Mouse (Mus musculus) liver, embryonic 14.5 days (tissue): Measurements from ENCODE around the gene Apold1. TPM values are rescaled to one million over a fixed set of nuclear protein-coding genes. Genes with fewer than 3 reads are reported as not detected.

ENCODE experiments used
- ATAC-seq: fragments of 200-750 bp; cut with Nextera tagmentation; 2 replicates; pipeline ENCODE4 v1.8.0; 2017; ENCODE audit warnings: moderate number of reproducible peaks, mild to moderate bottlenecking, moderate library complexity; ENCODE audit not compliant: insufficient read depth
- DNase-seq, 3 experiments: peaks; one replicate each; pipeline ENCODE4 v3.0.0-alpha.2; 2012 to 2013; ENCODE audit warnings: low read depth in 3 of 3, low spot score in 3 of 3
- H3K27ac ChIP-seq: fragments of 300-500 bp; sonication (generic); 2 replicates; pipeline ENCODE4 v1.5.1; 2014; ENCODE audit warnings: moderate library complexity, mild to moderate bottlenecking, control low read depth, inconsistent platforms
- H3K27me3 ChIP-seq: fragments of 300-500 bp; sonication (generic); 2 replicates; pipeline ENCODE4 v1.6.1; 2014; ENCODE audit warnings: mild to moderate bottlenecking, low read length, moderate library complexity; ENCODE audit not compliant: control insufficient read depth, insufficient read depth
- H3K36me3 ChIP-seq: fragments of 300-500 bp; sonication (generic); replicated peaks from 2 replicates; pipeline ENCODE4 v1.6.1; 2014; ENCODE audit warnings: low read depth; ENCODE audit not compliant: control insufficient read depth, insufficient read depth
- H3K4me1 ChIP-seq, 2 experiments: fragments of 200-500 bp in 1 of 2; fragments of 300-500 bp in 1 of 2; sonication (generic) in 1 of 2; replicated peaks; 2 replicates each; pipeline ENCODE4 v1.6.1; 2012 to 2014; ENCODE audit warnings: antibody characterized with exemption in 1 of 2, inconsistent platforms in 1 of 2, low read length in 1 of 2; ENCODE audit not compliant: control insufficient read depth in 2 of 2, insufficient read depth in 2 of 2
- H3K4me2 ChIP-seq: fragments of 300-500 bp; sonication (generic); 2 replicates; pipeline ENCODE4 v1.6.1; 2014; ENCODE audit warnings: low read depth, mild to moderate bottlenecking, control low read depth, moderate library complexity
- H3K4me3 ChIP-seq, 2 experiments: fragments of 200-500 bp in 1 of 2; fragments of 300-500 bp in 1 of 2; sonication (generic) in 1 of 2; 2 replicates each; pipeline ENCODE4 v1.5.1; 2012 to 2014; ENCODE audit warnings: low read depth in 2 of 2, low read length in 2 of 2, mild to moderate bottlenecking in 2 of 2, control low read depth in 1 of 2, inconsistent platforms in 1 of 2, moderate library complexity in 1 of 2; ENCODE audit not compliant: insufficient read depth in 1 of 2
- H3K9ac ChIP-seq: fragments of 300-500 bp; sonication (generic); replicated peaks from 2 replicates; pipeline ENCODE4 v1.6.1; 2014; ENCODE audit warnings: mild to moderate bottlenecking, control low read depth, moderate library complexity
- H3K9me3 ChIP-seq: fragments of 300-500 bp; sonication (generic); 2 replicates; pipeline ENCODE4 v1.6.1; 2016; ENCODE audit warnings: low read length, mixed read lengths; ENCODE audit not compliant: control insufficient read depth
- CTCF ChIP-seq: IDR thresholded peaks from 2 replicates; pipeline ENCODE4 v1.5.1; 2016; ENCODE audit warnings: antibody characterized with exemption, low read depth, control low read depth
- EP300 ChIP-seq: IDR thresholded peaks from 2 replicates; pipeline ENCODE4 v1.6.1; 2016; ENCODE audit warnings: antibody characterized with exemption, low read depth
- WGBS: fragments of 180-500 bp; shearing (Covaris S2); extraction: QIAGEN DNeasy Blood & Tissue Kit; methylation state at CpG from one replicate; pipeline ENCODE4 v1.1.7; 2014; ENCODE audit not compliant: insufficient replicate concordance; 5-methylcytosine and 5-hydroxymethylcytosine counted together
- polyA plus RNA-seq, 2 experiments: library from polyadenylated mRNA; depleted of rRNA in 1 of 2; stranded (reverse) in 1 of 2; unstranded in 1 of 2; fragments of >200 nt; fragmentation: Nextera tagmentation in 1 of 2; extraction: Ambion mirVana in 1 of 2; gene quantifications; 2 replicates each; pipeline versions ENCODE4 v1.2.1 to v1.2.3; 2012 to 2014

The Apold1 gene
- polyA plus RNA-seq, 2 experiments = 0.95 to 1.6 TPM

DNA sequence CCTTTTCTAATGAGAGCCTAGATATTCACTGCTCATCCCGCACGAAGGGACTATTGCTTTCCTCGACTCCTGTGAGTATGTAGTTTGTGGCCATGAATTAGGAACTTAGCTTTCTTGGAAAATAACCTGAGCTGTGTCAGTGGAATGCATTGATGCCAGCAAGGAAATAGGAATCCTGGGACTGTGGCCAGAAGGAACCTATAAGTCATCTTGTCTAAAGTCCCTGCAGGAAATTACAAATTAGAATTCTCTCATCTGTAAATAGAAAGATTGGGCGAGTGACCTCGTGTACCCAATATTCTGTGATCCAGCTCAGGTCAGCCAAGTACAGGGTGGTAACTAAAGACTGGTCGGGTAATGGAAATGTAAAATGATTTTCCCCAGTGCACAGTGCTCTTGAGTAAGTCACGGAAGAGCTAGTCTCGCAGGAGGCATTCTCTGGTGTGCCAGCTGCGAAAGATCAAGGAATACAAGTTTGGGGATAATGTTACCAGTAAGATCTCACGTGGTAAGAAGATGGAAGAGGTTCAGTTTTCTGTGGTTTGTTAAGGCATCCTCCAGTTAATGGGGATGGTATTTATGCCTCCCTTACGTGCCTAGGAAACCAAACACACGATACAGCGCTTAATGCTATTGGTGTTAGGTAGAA is 37.6 kb upstream of the Apold1 start:
- H3K4me2 ChIP-seq = no peak overlapping the region
- 88% methylated on average over 13 of the region's 13 CpGs for WGBS
- DNase-seq (no peak), ATAC-seq (no peak)
- peaks cover 0 to 7% of the 10 kb centered on the region in 2 experiments; a peak in 3 of 4 replicates for H3K4me1 ChIP-seq
- no peak for TF ChIP-seq CTCF
- TF ChIP-seq EP300 = no peak
- no peaks in the 10 kb centered on the region for H3K27me3 ChIP-seq
- H3K4me3 ChIP-seq = no peak overlapping the region
- peaks cover 63% of the 10 kb centered on the region for H3K36me3 ChIP-seq
- no peak overlapping the region for H3K9ac ChIP-seq
- H3K27ac ChIP-seq = no peak overlapping the region
- no peaks in the 10 kb centered on the region for H3K9me3 ChIP-seq

DNA sequence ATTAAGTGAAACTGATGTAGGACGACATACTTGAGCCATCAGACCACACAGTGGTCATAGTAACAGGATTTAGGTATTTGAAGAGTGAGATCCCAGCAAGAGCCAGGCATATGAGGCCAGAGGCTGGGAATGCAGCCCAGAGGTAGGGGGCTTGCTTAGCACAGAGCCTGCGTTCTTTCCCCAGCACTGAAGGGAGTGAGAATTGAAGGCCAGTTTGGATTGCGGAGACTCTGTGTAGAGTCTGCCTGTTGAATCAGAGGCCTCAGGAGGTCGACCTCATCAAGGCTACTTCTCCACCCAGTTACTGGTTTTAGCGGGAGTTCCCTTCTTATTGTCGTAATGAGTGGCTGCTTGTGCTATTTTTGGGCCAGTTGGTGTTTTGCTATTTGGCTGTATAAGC is 35.5 kb upstream of the Apold1 start:
- H3K4me2 ChIP-seq = no peak overlapping the region
- no peak overlapping the region for H3K27ac ChIP-seq
- ATAC-seq (no peak), DNase-seq (no peak)
- no peaks in the 10 kb centered on the region for H3K9me3 ChIP-seq
- WGBS = 60% methylated on average over 6 of the region's 6 CpGs
- no peak for TF ChIP-seq EP300
- TF ChIP-seq CTCF = no peak
- H3K4me1 ChIP-seq = peaks cover 0 to 11% of the 10 kb centered on the region in 2 experiments; a peak in 3 of 4 replicates
- H3K36me3 ChIP-seq = peaks cover 55% of the 10 kb centered on the region
- H3K4me3 ChIP-seq = no peak overlapping the region
- no peaks in the 10 kb centered on the region for H3K27me3 ChIP-seq
- H3K9ac ChIP-seq = no peak overlapping the region

GRCm38 (mm10) chr6:134946858-134947257 is 34.7 kb upstream of the Apold1 start:
- DNase-seq (no peak), ATAC-seq (no peak)
- H3K27ac ChIP-seq = no peak overlapping the region
- H3K36me3 ChIP-seq = peaks cover 55% of the 10 kb centered on the region
- no peaks in the 10 kb centered on the region for H3K27me3 ChIP-seq
- H3K4me1 ChIP-seq = peaks cover 0 to 12% of the 10 kb centered on the region in 2 experiments; a peak in 3 of 4 replicates
- H3K9ac ChIP-seq = no peak overlapping the region
- no peak for TF ChIP-seq CTCF
- TF ChIP-seq EP300 = no peak
- WGBS = 74% methylated on average over 9 of the region's 9 CpGs
- no peak overlapping the region for H3K4me3 ChIP-seq
- H3K9me3 ChIP-seq = no peaks in the 10 kb centered on the region
- no peak overlapping the region for H3K4me2 ChIP-seq

- ATAC-seq = no peak
- H3K4me1 ChIP-seq = peaks cover 0 to 12% of the 10 kb centered on the region in 2 experiments; a peak in 3 of 4 replicates
- DNase-seq = peak in 2 of 3 experiments; percentile 63 to 71
- no peak overlapping the region for H3K9ac ChIP-seq
- H3K4me2 ChIP-seq = no peak overlapping the region
- peaks cover 49% of the 10 kb centered on the region for H3K36me3 ChIP-seq
- TF ChIP-seq EP300 (no peak), CTCF (peak; percentile 81)
- H3K27me3 ChIP-seq = no peaks in the 10 kb centered on the region
- H3K9me3 ChIP-seq = no peaks in the 10 kb centered on the region
- 40% methylated on average over 13 of the region's 13 CpGs for WGBS
- no peak overlapping the region for H3K27ac ChIP-seq
- no peak overlapping the region for H3K4me3 ChIP-seq
Measured at GRCm38 (mm10) chr6:134947311-134948087, 34.0 kb upstream of the Apold1 start.

DNA sequence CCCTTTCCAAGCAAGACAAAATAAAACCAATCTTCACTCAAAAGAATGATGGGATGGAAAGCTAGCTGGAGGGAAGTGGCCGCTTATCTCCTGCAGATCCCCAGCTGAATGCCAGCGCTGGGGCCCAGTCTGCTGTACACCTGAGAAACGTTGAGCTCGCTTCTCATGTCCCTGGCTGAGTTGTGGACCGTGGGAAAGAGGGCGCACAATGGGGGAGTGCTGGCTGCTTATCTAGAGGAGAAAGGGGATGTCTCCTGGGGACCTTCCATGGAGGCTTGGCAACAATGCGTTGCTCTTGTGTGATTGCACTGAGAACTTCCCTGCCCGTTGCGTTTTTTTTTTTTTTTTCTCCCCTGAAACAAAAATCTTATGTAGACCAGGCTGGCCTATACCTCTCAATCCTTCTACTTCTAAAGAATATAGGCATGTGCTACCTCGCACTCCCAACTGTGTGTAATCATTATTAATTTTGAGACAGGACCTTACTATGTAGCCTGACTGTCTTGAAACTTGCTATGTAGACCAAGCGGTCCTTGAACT is 32.9 kb upstream of the Apold1 start:
- peaks cover 46% of the 10 kb centered on the region for H3K36me3 ChIP-seq

More for the DNA sequence above, 32.9 kb upstream of the Apold1 start:
- no peak overlapping the region for H3K4me3 ChIP-seq
- DNase-seq = no peak
- no peaks in the 10 kb centered on the region for H3K9me3 ChIP-seq
- H3K9ac ChIP-seq = no peak overlapping the region
- H3K4me1 ChIP-seq = peaks cover 0 to 12% of the 10 kb centered on the region in 2 experiments; a peak in 3 of 4 replicates
- TF ChIP-seq CTCF = no peak
- no peak for TF ChIP-seq EP300
- no peak overlapping the region for H3K4me2 ChIP-seq
- H3K27ac ChIP-seq = no peak overlapping the region
- 43% methylated on average over 11 of the region's 11 CpGs for WGBS
- no peak for ATAC-seq
- no peaks in the 10 kb centered on the region for H3K27me3 ChIP-seq
